Mouse (Mus musculus): ENCODE measurements around the gene Cyp3a25. TPM values are rescaled to one million over a fixed set of nuclear protein-coding genes. Genes with fewer than 3 reads are reported as not detected.
"Not testable (repeated sequence)": the region's sequence is repeated elsewhere in the genome, so short reads cannot be mapped to it uniquely, and the experiment has no call there.

Cyp3a25 gene
- polyA plus RNA-seq (2016; fragmentation: Nextera tagmentation; extraction: Ambion mirVana), result not detected in 2 replicates

GRCm38 (mm10) chr5:146009509-146009908, at the start of gene Cyp3a25:
TSS of gene Cyp3a25 (minus strand) at chr5:146009618.
- not testable (repeated sequence) for H3K27me3 ChIP-seq (ENCODE audit: low read depth, poor library complexity, severe bottlenecking); H3K27ac ChIP-seq (replicated peaks); H3K4me1 ChIP-seq; H3K36me3 ChIP-seq; H3K4me3 ChIP-seq; DNase-seq (ENCODE audit: low spot score)
- WGBS, result 79% methylated on average over 1 of the region's 1 CpGs
- peaks cover 56% of the 10 kb centered on the region for H3K9me3 ChIP-seq (replicated peaks)

- Histone ChIP-seq H3K4me1 (no peaks in the 10 kb centered on the region), H3K27me3 (ENCODE audit: low read depth, poor library complexity, severe bottlenecking) (no peaks in the 10 kb centered on the region), H3K36me3 (no peaks in the 10 kb centered on the region), H3K27ac (replicated peaks) (no peak overlapping the region), H3K4me3 (no peak overlapping the region), H3K9me3 (replicated peaks) (peaks cover 78% of the 10 kb centered on the region)
- DNase-seq (ENCODE audit: low spot score), result no peak
- WGBS, result 56% methylated on average over 4 of the region's 4 CpGs
Measured at GRCm38 (mm10) chr5:146021136-146021535, 11.7 kb upstream of the Cyp3a25 start.

DNA sequence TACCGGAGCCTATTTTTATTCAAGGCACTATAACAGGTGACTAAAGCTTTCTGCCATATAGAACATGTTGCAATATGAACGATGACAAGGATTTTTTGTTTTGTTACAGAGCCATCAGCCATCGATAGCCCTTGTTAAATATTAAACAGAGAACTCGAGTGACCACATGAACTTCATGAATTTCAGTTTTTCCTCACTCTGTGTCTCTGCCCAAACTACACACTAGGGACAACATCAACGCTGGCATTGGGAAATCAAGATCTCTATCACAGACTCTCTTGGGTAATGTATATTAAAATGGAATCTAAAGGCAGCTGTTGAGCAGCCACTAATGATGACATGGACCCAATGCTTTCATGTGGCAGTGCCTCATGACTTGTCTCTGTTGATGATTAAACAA, 8.9 kb upstream of the Cyp3a25 start:
- DNase-seq (ENCODE audit: low spot score), result no peak
- Histone ChIP-seq H3K4me1 (no peaks in the 10 kb centered on the region), H3K9me3 (replicated peaks) (peaks cover 85% of the 10 kb centered on the region), H3K27me3 (ENCODE audit: low read depth, poor library complexity, severe bottlenecking) (no peaks in the 10 kb centered on the region), H3K4me3 (no peak overlapping the region), H3K36me3 (no peaks in the 10 kb centered on the region), H3K27ac (replicated peaks) (no peak overlapping the region)
- 79% methylated on average over 5 of the region's 5 CpGs for WGBS

DNA sequence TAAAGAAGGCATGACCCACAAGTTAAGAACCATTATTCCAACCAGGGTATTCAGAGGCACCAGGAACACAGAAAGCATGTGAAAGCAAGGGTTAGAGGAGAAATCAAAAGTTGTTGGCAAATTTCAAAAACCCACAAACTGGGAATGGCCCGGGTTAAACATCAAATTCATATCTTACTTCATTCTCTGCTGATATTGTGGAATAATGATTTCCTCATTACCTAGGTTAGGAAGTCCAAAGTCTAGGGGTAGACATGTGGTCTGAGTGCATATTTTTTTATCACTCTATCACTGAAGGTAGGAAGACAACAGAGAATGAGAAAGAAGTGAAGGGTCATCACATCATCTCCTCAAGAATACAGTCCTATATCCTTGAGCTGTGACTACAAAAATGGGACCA, 1.8 kb upstream of the Cyp3a25 start:
- Histone ChIP-seq H3K4me1 (no peaks in the 10 kb centered on the region), H3K27me3 (ENCODE audit: low read depth, poor library complexity, severe bottlenecking) (no peaks in the 10 kb centered on the region), H3K36me3 (no peaks in the 10 kb centered on the region), H3K4me3 (no peak overlapping the region), H3K27ac (replicated peaks) (no peak overlapping the region), H3K9me3 (replicated peaks) (peaks cover 57% of the 10 kb centered on the region)
- 73% methylated on average over 1 of the region's 1 CpGs for WGBS
- DNase-seq (ENCODE audit: low spot score), result no peak

- Histone ChIP-seq H3K9me3 (replicated peaks) (peaks cover 60% of the 10 kb centered on the region), H3K4me3 (no peak overlapping the region), H3K4me1 (no peaks in the 10 kb centered on the region), H3K36me3 (no peaks in the 10 kb centered on the region), H3K27me3 (ENCODE audit: low read depth, poor library complexity, severe bottlenecking) (no peaks in the 10 kb centered on the region), H3K27ac (replicated peaks) (no peak overlapping the region)
- no peak for DNase-seq (ENCODE audit: low spot score)
Measured at GRCm38 (mm10) chr5:145967080-145967479, 42.3 kb downstream of the Cyp3a25 start.

Other genes starting within 250 kb of the Cyp3a25 start
- gene Cyp3a44, start 203.7 kb downstream of the Cyp3a25 start, polyA plus RNA-seq (2016; fragmentation: Nextera tagmentation; extraction: Ambion mirVana), result not detected in 2 replicates
- gene Cyp3a11, start 129.7 kb downstream of the Cyp3a25 start, polyA plus RNA-seq (2016; fragmentation: Nextera tagmentation; extraction: Ambion mirVana), result not detected in 2 replicates
- gene Cyp3a59, start 69.6 kb upstream of the Cyp3a25 start, polyA plus RNA-seq (2016; fragmentation: Nextera tagmentation; extraction: Ambion mirVana), result not detected in 2 replicates
- gene Gm5565, start 150.9 kb upstream of the Cyp3a25 start, polyA plus RNA-seq (2016; fragmentation: Nextera tagmentation; extraction: Ambion mirVana), result not detected in 2 replicates
- not detected in 2 replicates for gene Gm6309, start 161.1 kb upstream of the Cyp3a25 start, polyA plus RNA-seq (2016; fragmentation: Nextera tagmentation; extraction: Ambion mirVana)
- gene 1700001J03Rik, start 175.7 kb upstream of the Cyp3a25 start, polyA plus RNA-seq (2016; fragmentation: Nextera tagmentation; extraction: Ambion mirVana), result 0.34 TPM in 1 of 2 replicates, not detected in the other
- 24.2 and 25.1 TPM in 2 replicates for gene Rnf6, start 211.9 kb upstream of the Cyp3a25 start, polyA plus RNA-seq (2016; fragmentation: Nextera tagmentation; extraction: Ambion mirVana)
- gene Cdk8, start 221.6 kb upstream of the Cyp3a25 start, polyA plus RNA-seq (2016; fragmentation: Nextera tagmentation; extraction: Ambion mirVana), result 22.4 and 24.2 TPM in 2 replicates

Data from midbrain, embryonic 10.5 days (tissue).